Mouse (Mus musculus) MEL (cell line): ENCODE results near the gene Cdkn2aipnl. TPM values are rescaled to one million over a fixed set of nuclear protein-coding genes. Genes with fewer than 3 reads are reported as not detected.

ENCODE experiments used
- DNase-seq: peaks from one replicate; pipeline ENCODE4 v3.0.0; 2011; ENCODE audit warnings: low read depth, low spot score
- H3K27ac ChIP-seq: 2 replicates; pipeline ENCODE4 v1.5.1; 2012; ENCODE audit warnings: low read depth, mild to moderate bottlenecking, control low read depth, low read length, moderate library complexity; ENCODE audit not compliant: control insufficient read depth
- H3K27me3 ChIP-seq, 2 experiments: fragments of 150-350 bp in 1 of 2; sonication (generic) in 1 of 2; 2 replicates each; pipeline ENCODE4 v1.6.1; 2012; ENCODE audit warnings: low read length in 2 of 2, mild to moderate bottlenecking in 2 of 2, improper control_type of control experiment in 1 of 2, moderate library complexity in 1 of 2; ENCODE audit not compliant: insufficient read depth in 2 of 2, control insufficient read depth in 1 of 2
- H3K36me3 ChIP-seq, 2 experiments: 2 replicates each; pipeline ENCODE4 v1.6.1; 2012 to 2014; ENCODE audit warnings: low read length in 2 of 2, improper control_type of control experiment in 1 of 2, inconsistent platforms in 1 of 2, mild to moderate bottlenecking in 1 of 2; ENCODE audit not compliant: insufficient read depth in 2 of 2, control insufficient read depth in 1 of 2
- H3K4me1 ChIP-seq, 2 experiments: fragments of 150-350 bp in 1 of 2; sonication (generic) in 1 of 2; 2 replicates each; pipeline ENCODE4 v1.6.1; 2012; ENCODE audit warnings: low read length in 2 of 2, improper control_type of control experiment in 1 of 2, mild to moderate bottlenecking in 1 of 2; ENCODE audit not compliant: insufficient read depth in 2 of 2, control insufficient read depth in 1 of 2
- H3K4me3 ChIP-seq, 2 experiments: fragments of 150-350 bp in 1 of 2; sonication (generic) in 1 of 2; 2 replicates each; pipeline ENCODE4 v1.5.1; 2012; ENCODE audit warnings: low read depth in 2 of 2, low read length in 2 of 2, mild to moderate bottlenecking in 2 of 2, moderate library complexity in 2 of 2, control low read depth in 1 of 2, improper control_type of control experiment in 1 of 2; ENCODE audit not compliant: control insufficient read depth in 1 of 2, insufficient read depth in 1 of 2
- H3K79me2 ChIP-seq: 2 replicates; pipeline ENCODE4 v1.6.1; 2012; ENCODE audit warnings: mild to moderate bottlenecking, low read length, moderate library complexity; ENCODE audit not compliant: control insufficient read depth, poor library complexity, insufficient read depth
- H3K9ac ChIP-seq: 2 replicates; pipeline ENCODE4 v1.6.1; 2012; ENCODE audit warnings: low read depth, mild to moderate bottlenecking, control low read depth, low read length, moderate library complexity; ENCODE audit not compliant: control insufficient read depth, poor library complexity, severe bottlenecking
- H3K9me3 ChIP-seq: fragments of 150-350 bp; sonication (generic); replicated peaks from 2 replicates; pipeline ENCODE4 v1.6.1; 2012; ENCODE audit warnings: mild to moderate bottlenecking, low read length, improper control_type of control experiment, moderate library complexity; ENCODE audit not compliant: insufficient read depth
- BHLHE40 ChIP-seq: IDR thresholded peaks from 2 replicates; pipeline ENCODE4 v1.6.1; 2012; ENCODE audit warnings: low read depth, mild to moderate bottlenecking, inconsistent platforms, low read length, improper control_type of control experiment, borderline replicate concordance
- CHD1 ChIP-seq: IDR thresholded peaks from 2 replicates; pipeline ENCODE4 v1.6.1; 2012; ENCODE audit warnings: low read depth, mild to moderate bottlenecking, inconsistent platforms, low read length, improper control_type of control experiment
- CHD2 ChIP-seq: IDR thresholded peaks from 2 replicates; pipeline ENCODE4 v1.6.1; 2011; ENCODE audit warnings: low read length, improper control_type of control experiment
- CTCF ChIP-seq, 3 experiments: IDR thresholded peaks in 2 of 3; conservative IDR thresholded peaks in 1 of 3; 2 replicates each; pipeline ENCODE4 v1.5.1; 2011 to 2012; ENCODE audit warnings: low read length in 3 of 3, low read depth in 2 of 3, mild to moderate bottlenecking in 2 of 3, improper control_type of control experiment in 1 of 3, inconsistent platforms in 1 of 3, mixed read lengths in 1 of 3, moderate library complexity in 1 of 3; ENCODE audit not compliant: control insufficient read depth in 1 of 3, insufficient read depth in 1 of 3, poor library complexity in 1 of 3, severe bottlenecking in 1 of 3
- ELF1 ChIP-seq: IDR thresholded peaks from 2 replicates; pipeline ENCODE4 v1.6.1; 2014; ENCODE audit warnings: low read depth, mild to moderate bottlenecking, inconsistent platforms, low read length, improper control_type of control experiment, moderate library complexity
- ETS1 ChIP-seq: IDR thresholded peaks from 2 replicates; pipeline ENCODE4 v1.6.1; 2012; ENCODE audit warnings: low read depth, mild to moderate bottlenecking, inconsistent platforms, low read length, improper control_type of control experiment, moderate library complexity
- HCFC1 ChIP-seq: IDR thresholded peaks from 2 replicates; pipeline ENCODE4 v1.6.1; 2012; ENCODE audit warnings: low read depth, mild to moderate bottlenecking, inconsistent platforms, low read length, improper control_type of control experiment, moderate library complexity
- KAT2A ChIP-seq: conservative IDR thresholded peaks from 2 replicates; pipeline ENCODE4 v1.6.1; 2012; ENCODE audit warnings: low read depth, low read length, improper control_type of control experiment, inconsistent platforms
- MAFK ChIP-seq: IDR thresholded peaks from 2 replicates; pipeline ENCODE4 v1.6.1; 2011; ENCODE audit warnings: low read depth, mild to moderate bottlenecking, low read length, improper control_type of control experiment, borderline replicate concordance
- MAX ChIP-seq: IDR thresholded peaks from 2 replicates; pipeline ENCODE4 v1.6.1; 2011; ENCODE audit warnings: low read length, improper control_type of control experiment
- MXI1 ChIP-seq: IDR thresholded peaks from 2 replicates; pipeline ENCODE4 v1.6.1; 2011; ENCODE audit warnings: mild to moderate bottlenecking, low read depth, low read length, improper control_type of control experiment
- MYB ChIP-seq: IDR thresholded peaks from 2 replicates; pipeline ENCODE4 v1.6.1; 2011; ENCODE audit warnings: mild to moderate bottlenecking, low read depth, low read length, improper control_type of control experiment
- MYC ChIP-seq: IDR thresholded peaks from 2 replicates; pipeline ENCODE4 v1.6.1; 2011; ENCODE audit warnings: low read depth, mild to moderate bottlenecking, low read length, improper control_type of control experiment, moderate library complexity
- NRF1 ChIP-seq: IDR thresholded peaks from 2 replicates; pipeline ENCODE4 v1.6.1; 2014; ENCODE audit warnings: low read depth, mild to moderate bottlenecking, inconsistent platforms, low read length, improper control_type of control experiment, moderate library complexity; ENCODE audit not compliant: poor library complexity, insufficient read depth, severe bottlenecking
- RCOR1 ChIP-seq: IDR thresholded peaks from 2 replicates; pipeline ENCODE4 v1.6.1; 2012; ENCODE audit warnings: low read depth, mild to moderate bottlenecking, inconsistent platforms, low read length, improper control_type of control experiment
- SMC3 ChIP-seq: IDR thresholded peaks from 2 replicates; pipeline ENCODE4 v1.6.1; 2011; ENCODE audit warnings: low read depth, low read length, improper control_type of control experiment
- TBP ChIP-seq: IDR thresholded peaks from 2 replicates; pipeline ENCODE4 v1.8.0; 2011; ENCODE audit warnings: low read depth, low read length, improper control_type of control experiment
- TCF12 ChIP-seq: IDR thresholded peaks from 2 replicates; pipeline ENCODE4 v1.6.1; 2014; ENCODE audit warnings: low read depth, mild to moderate bottlenecking, inconsistent platforms, low read length, improper control_type of control experiment, moderate library complexity
- ZMIZ1 ChIP-seq: IDR thresholded peaks from 2 replicates; pipeline ENCODE4 v1.6.1; 2012; ENCODE audit warnings: low read depth, mild to moderate bottlenecking, inconsistent platforms, low read length, improper control_type of control experiment, moderate library complexity
- polyA plus RNA-seq, 2 experiments: library from polyadenylated mRNA; stranded (reverse) in 1 of 2; unstranded in 1 of 2; fragments of >175 nt in 1 of 2; fragments of >200 nt in 1 of 2; gene quantifications; 2 replicates each; pipeline versions ENCODE4 v1.2.1 to v1.2.4; 2012; ENCODE audit warnings: low replicate concordance in 2 of 2, low read depth in 1 of 2; ENCODE audit not compliant: insufficient read length in 2 of 2, insufficient read depth in 1 of 2, missing spikeins in 1 of 2
- total RNA-seq: library from RNA; depleted of rRNA; stranded (reverse); fragments of 300-350 nt; gene quantifications from 2 replicates; pipeline ENCODE4 v1.2.3, GENCODE M21; 2012

The Cdkn2aipnl gene
- total and polyA plus RNA-seq, 3 experiments = 74.5 to 111 TPM; not detected in 1

- H3K9me3 ChIP-seq = no peaks in the 10 kb centered on the region
- peaks cover 0 to 7% of the 10 kb centered on the region in 2 experiments; a peak in 1 of 4 replicates for H3K4me1 ChIP-seq
- no peaks in the 10 kb centered on the region for H3K79me2 ChIP-seq
- TF ChIP-seq MAFK (no peak), TCF12 (no peak), BHLHE40 (no peak), MAX (no peak)
- TF ChIP-seq, all 39 proteins: peak for 0
- H3K36me3 ChIP-seq = no peaks in the 10 kb centered on the region
- no peak overlapping the region for H3K9ac ChIP-seq
- H3K4me3 ChIP-seq = no peak overlapping the region
- peaks cover 0 to 1% of the 10 kb centered on the region in 2 experiments; a peak in 1 of 4 replicates for H3K27me3 ChIP-seq
- no peak for DNase-seq
- no peak overlapping the region for H3K27ac ChIP-seq
These were observed 24.0 kb upstream of the Cdkn2aipnl start for GRCm38 (mm10) chr11:51943500-51943841.

- Histone ChIP-seq H3K4me1 (peaks cover 0 to 11% of the 10 kb centered on the region in 2 experiments; a peak in 2 of 4 replicates), H3K4me3 (no peak overlapping the region), H3K36me3 (peaks cover 0 to 1% of the 10 kb centered on the region in 2 experiments; a peak in 2 of 4 replicates), H3K79me2 (no peaks in the 10 kb centered on the region), H3K9ac (no peak overlapping the region), H3K9me3 (no peaks in the 10 kb centered on the region), H3K27me3 (peaks cover 0 to 1% of the 10 kb centered on the region in 2 experiments; a peak in 1 of 4 replicates), H3K27ac (no peak overlapping the region)
- TF ChIP-seq CTCF (IDR thresholded peaks at IDR 0.05 in 2 of 3, conservative IDR thresholded peaks at IDR 0.05 in 1 of 3; ENCODE audit: control insufficient read depth in 1 of 3, insufficient read depth in 1 of 3, low read depth in 2 of 3, low read length in 3 of 3, poor library complexity in 1 of 3, severe bottlenecking in 1 of 3) = no peak
- TF ChIP-seq TBP = no peak
- no peak for TF ChIP-seq ELF1
- TF ChIP-seq MYB = no peak
- TF ChIP-seq CHD1 = no peak
- TF ChIP-seq CHD2 = no peak
- no peak for TF ChIP-seq KAT2A
- TF ChIP-seq MAX = no peak
- TF ChIP-seq SMC3 = no peak
- no peak for TF ChIP-seq ZMIZ1
- TF ChIP-seq BHLHE40 = no peak
- TF ChIP-seq NRF1 = no peak
- no peak for TF ChIP-seq MXI1
- no peak for TF ChIP-seq MYC
- TF ChIP-seq ETS1 = no peak
- TF ChIP-seq HCFC1 = no peak
- no peak for TF ChIP-seq RCOR1
- DNase-seq = no peak
These were observed 23.2 kb upstream of the Cdkn2aipnl start for GRCm38 (mm10) chr11:51944239-51944638.
